Comparison of ENCODE assay signal across 8 mouse cellular contexts in the genomic region with DNA sequence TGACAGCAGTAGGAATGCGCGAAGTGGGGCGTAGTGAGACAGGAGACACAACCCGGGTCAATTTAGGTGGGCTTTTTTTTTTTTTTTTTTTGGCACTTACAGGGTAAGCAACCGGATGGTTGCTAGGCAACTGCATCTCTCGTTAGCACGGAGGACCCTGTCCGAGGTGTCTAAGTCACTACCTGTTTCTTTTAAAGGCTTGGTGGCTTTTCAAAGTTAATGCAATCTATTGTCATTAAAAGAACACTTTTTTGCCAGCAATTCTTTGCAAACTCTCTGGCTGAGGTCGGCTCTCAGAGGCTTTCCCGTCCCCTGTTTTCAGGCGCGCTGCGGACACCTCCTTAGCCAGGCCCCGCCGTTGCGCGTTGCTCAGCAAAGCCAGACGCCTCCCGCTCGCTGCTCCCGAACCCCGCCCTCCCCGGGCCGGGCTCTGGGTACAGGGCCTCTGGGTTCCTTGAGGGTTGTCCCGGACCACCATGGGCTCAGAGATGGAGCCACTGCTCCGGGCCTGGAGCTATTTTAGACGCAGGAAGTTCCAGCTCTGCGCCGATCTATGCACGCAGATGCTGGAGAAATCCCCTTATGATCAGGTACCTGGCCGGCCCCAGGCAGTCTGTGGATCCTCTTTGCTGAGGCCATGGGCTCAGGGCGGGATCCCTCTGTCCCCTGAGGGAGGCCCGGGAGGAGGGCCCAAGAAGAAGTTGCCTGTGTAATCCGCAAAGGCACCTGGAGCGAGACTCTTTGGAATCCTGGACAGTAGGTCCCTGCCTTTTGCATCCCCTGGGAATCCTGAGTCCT. TPM values are rescaled to one million over a fixed set of nuclear protein-coding genes. Genes with fewer than 3 reads are reported as not detected.
DNase-seq lines count a peak whose midpoint lies in the region; ATAC-seq and TF ChIP-seq lines count a peak whose summit lies in the region.

Ttc8 (plus strand) TSS at position 381 of the 798 bp plus-strand sequence.

- H3K36me3 ChIP-seq in G1E (replicated peaks), result no peaks in the 10 kb centered on the region
- H3K36me3 ChIP-seq in forebrain, postnatal 0 days (ENCODE audit: insufficient read depth), result no peaks in the 10 kb centered on the region
- H3K36me3 ChIP-seq in neural tube, embryonic 15.5 days, result no peaks in the 10 kb centered on the region

- peaks cover 19% of the 10 kb centered on the region for H3K27me3 ChIP-seq in G1E (ENCODE audit: insufficient read depth, low read length)
- no peaks in the 10 kb centered on the region for H3K27me3 ChIP-seq in forebrain, postnatal 0 days (ENCODE audit: insufficient read depth, low read length)
- H3K27me3 ChIP-seq in neural tube, embryonic 15.5 days (replicated peaks), result no peaks in the 10 kb centered on the region

- peak within 1 kb of the TSS; percentile 86 for H3K27ac ChIP-seq in forebrain, postnatal 0 days (ENCODE audit: low read depth, low read length)
- H3K27ac ChIP-seq in neural tube, embryonic 15.5 days (replicated peaks), result peak within 1 kb of the TSS; percentile 87

- DNase-seq in G1E (ENCODE audit: low spot score), result no peak
- peak; percentile 92 for DNase-seq in cerebellum, adult 8-10 months
- peak; percentile 97 for DNase-seq in forebrain, postnatal 0 days
- peak; percentile 83 to 88 for DNase-seq in heart, postnatal 36 days
- peak; percentile 88 to 93 for DNase-seq in layer of hippocampus, adult 18-20 months (ENCODE audit: low spot score in 2 of 2)
- peak; percentile 78 to 79 for DNase-seq in lung, adult 18-20 months
- peak; percentile 92 for DNase-seq in testis, postnatal 10 days (ENCODE audit: low spot score)

- H3K4me3 ChIP-seq in G1E (ENCODE audit: low read depth, low read length), result peak within 1 kb of the TSS; percentile 66
- peak within 1 kb of the TSS; percentile 83 for H3K4me3 ChIP-seq in forebrain, postnatal 0 days (ENCODE audit: low read depth, low read length)
- peak within 1 kb of the TSS; percentile 61 for H3K4me3 ChIP-seq in neural tube, embryonic 15.5 days (replicated peaks)

- no peak for TF ChIP-seq CTCF in G1E (IDR thresholded peaks at IDR 0.05; ENCODE audit: low read depth, low read length)
- TF ChIP-seq CTCF in forebrain, postnatal 0 days (IDR thresholded peaks at IDR 0.05; ENCODE audit: low read depth), result no peak

- peak within 1 kb of the TSS; percentile 67 for H3K4me2 ChIP-seq in forebrain, postnatal 0 days (ENCODE audit: low read depth)
- H3K4me2 ChIP-seq in neural tube, embryonic 15.5 days, result peak within 1 kb of the TSS; percentile 65

- peak; percentile 54 for ATAC-seq in G1E (ENCODE audit: extremely low read depth, insufficient number of reproducible peaks, low FRiP score, poor library complexity, severe bottlenecking)
- peak; percentile 98 for ATAC-seq in forebrain, postnatal 0 days
- peak; percentile 96 for ATAC-seq in neural tube, embryonic 15.5 days (ENCODE audit: low FRiP score)

- intact Hi-C loops in heart, postnatal 36 days (cut with DNase I), result no loop called here

- peak within 1 kb of the TSS; percentile 91 for H3K9ac ChIP-seq in forebrain, postnatal 0 days
- H3K9ac ChIP-seq in neural tube, embryonic 15.5 days (replicated peaks), result peak within 1 kb of the TSS; percentile 84

- peaks cover 2% of the 10 kb centered on the region; the same call in 1 of the 2 replicates for H3K4me1 ChIP-seq in G1E (ENCODE audit: insufficient read depth, low read depth, low read length)
- H3K4me1 ChIP-seq in forebrain, postnatal 0 days (ENCODE audit: insufficient read depth), result peaks cover 7% of the 10 kb centered on the region
- H3K4me1 ChIP-seq in neural tube, embryonic 15.5 days, result peaks cover 26% of the 10 kb centered on the region

- no peaks in the 10 kb centered on the region for H3K9me3 ChIP-seq in G1E (replicated peaks)
- no peaks in the 10 kb centered on the region for H3K9me3 ChIP-seq in forebrain, postnatal 0 days (ENCODE audit: low read length)
- H3K9me3 ChIP-seq in neural tube, embryonic 15.5 days (replicated peaks), result no peaks in the 10 kb centered on the region

- 1% methylated on average over 35 of the region's 35 CpGs for WGBS in forebrain, postnatal 0 days
- under 1% methylated on average over 35 of the region's 35 CpGs for WGBS in neural tube, embryonic 15.5 days

RNA-seq across cellular contexts. Expression of gene Ttc8, which starts in this region (rescaled TPM):
- total RNA-seq in G1E (2014; fragmentation: Nextera tagmentation) (not detected in 2 replicates), G1E (2017) (0.87 and 1.1 TPM in 2 replicates)
- polyA plus RNA-seq in G1E (2012), result 0.14 TPM in 1 of 2 replicates, not detected in the other
- 20.9 and 28.5 TPM in 2 replicates for total RNA-seq in forebrain, postnatal 0 days (2014; rRNA removed)
- 16.0 and 22.7 TPM in 2 replicates for polyA plus RNA-seq in forebrain, postnatal 0 days (2015; fragmentation: Nextera tagmentation; extraction: Ambion mirVana)
- total RNA-seq in heart, postnatal 36 days (2021), result 1 to 10 TPM; 5.4 TPM
- 10 to 100 TPM; 45.5 to 50.5 TPM for total RNA-seq in layer of hippocampus, adult 18-20 months (2021)
- polyA plus RNA-seq in neural tube, embryonic 15.5 days (2015; fragmentation: Nextera tagmentation; extraction: Ambion mirVana), result 31.2 and 32.0 TPM in 2 replicates

Comparison
In these comparisons a context has a peak if more than half of its experiments do, and no peak if none do; other contexts are left out.
1. RNA of gene Ttc8 (polyA plus RNA-seq): 31.2 to 32.0 TPM in neural tube, embryonic 15.5 days and 16.0 to 22.7 TPM in forebrain, postnatal 0 days; 0.14 TPM in G1E; every median in the first group is over 10 times any median in the second.
2. Peak in every context shown above with its lines, with median percentiles within 50 percentile points of each other: ATAC-seq and H3K4me3 ChIP-seq.